Mouse (Mus musculus): ENCODE results near the gene Gm20388. TPM values are rescaled to one million over a fixed set of nuclear protein-coding genes. Genes with fewer than 3 reads are reported as not detected.
A peak's percentile ranks its signal among the peaks of the same experiment; 100 is the strongest.

Gene Gm20388
- total and polyA plus RNA-seq, 3 experiments = 0.02 to 0.05 TPM; not detected in 1

GRCm38 (mm10) chr8:120178124-120178514 lies 267.5 kb downstream of the Gm20388 start:
- no peak overlapping the region for H3K4me3 ChIP-seq (ENCODE audit: low read depth, low read length)
- no peak for DNase-seq (ENCODE audit: low spot score)
- TF ChIP-seq CTCF (IDR thresholded peaks at IDR 0.05; ENCODE audit: low read depth, low read length) (no peak), TAL1 (conservative IDR thresholded peaks at IDR 0.05; ENCODE audit: low read depth, low read length) (no peak)
- ATAC-seq (ENCODE audit: extremely low read depth, insufficient number of reproducible peaks, low FRiP score, poor library complexity, severe bottlenecking) = no peak
- H3K4me1 ChIP-seq (ENCODE audit: insufficient read depth, low read depth, low read length) = peaks cover 15% of the 10 kb centered on the region
- no peaks in the 10 kb centered on the region for H3K9me3 ChIP-seq (replicated peaks)
- peaks cover 28% of the 10 kb centered on the region for H3K27me3 ChIP-seq (ENCODE audit: insufficient read depth, low read length)
- H3K36me3 ChIP-seq (replicated peaks) = no peaks in the 10 kb centered on the region

GRCm38 (mm10) chr8:120179027-120179431 lies 268.4 kb downstream of the Gm20388 start:
- H3K9me3 ChIP-seq (replicated peaks) = no peaks in the 10 kb centered on the region
- peaks cover 15% of the 10 kb centered on the region for H3K4me1 ChIP-seq (ENCODE audit: insufficient read depth, low read depth, low read length)
- TF ChIP-seq GATA2 (IDR thresholded peaks at IDR 0.05; ENCODE audit: borderline replicate concordance, low read depth, low read length) (no peak), CTCF (IDR thresholded peaks at IDR 0.05; ENCODE audit: low read depth, low read length) (peak; percentile 85), GATA1 (IDR thresholded peaks at IDR 0.05; ENCODE audit: borderline replicate concordance, low read length) (no peak)
- peaks cover 28% of the 10 kb centered on the region for H3K27me3 ChIP-seq (ENCODE audit: insufficient read depth, low read length)
- ATAC-seq (ENCODE audit: extremely low read depth, insufficient number of reproducible peaks, low FRiP score, poor library complexity, severe bottlenecking) (peak; percentile 76), DNase-seq (ENCODE audit: low spot score) (peak; percentile 71)
- no peaks in the 10 kb centered on the region for H3K36me3 ChIP-seq (replicated peaks)
- H3K4me3 ChIP-seq (ENCODE audit: low read depth, low read length) = no peak overlapping the region

GRCm38 (mm10) chr8:120180445-120180970 lies 269.9 kb downstream of the Gm20388 start:
- Histone ChIP-seq H3K9me3 (replicated peaks) (no peaks in the 10 kb centered on the region), H3K4me3 (ENCODE audit: low read depth, low read length) (no peak overlapping the region), H3K27me3 (ENCODE audit: insufficient read depth, low read length) (peaks cover 28% of the 10 kb centered on the region), H3K36me3 (replicated peaks) (no peaks in the 10 kb centered on the region), H3K4me1 (ENCODE audit: insufficient read depth, low read depth, low read length) (peaks cover 13% of the 10 kb centered on the region)
- TF ChIP-seq CTCF (IDR thresholded peaks at IDR 0.05; ENCODE audit: low read depth, low read length) (no peak), GATA2 (IDR thresholded peaks at IDR 0.05; ENCODE audit: borderline replicate concordance, low read depth, low read length) (no peak), TAL1 (conservative IDR thresholded peaks at IDR 0.05; ENCODE audit: low read depth, low read length) (no peak), GATA1 (IDR thresholded peaks at IDR 0.05; ENCODE audit: borderline replicate concordance, low read length) (no peak), POLR2AphosphoS5 (IDR thresholded peaks at IDR 0.05; ENCODE audit: insufficient replicate concordance, low read depth, low read length) (no peak)
- no peak for ATAC-seq (ENCODE audit: extremely low read depth, insufficient number of reproducible peaks, low FRiP score, poor library complexity, severe bottlenecking)
- no peak for DNase-seq (ENCODE audit: low spot score)

GRCm38 (mm10) chr8:120181274-120181673 lies 270.6 kb downstream of the Gm20388 start:
- Histone ChIP-seq H3K4me1 (ENCODE audit: insufficient read depth, low read depth, low read length) (peaks cover 13% of the 10 kb centered on the region), H3K36me3 (replicated peaks) (no peaks in the 10 kb centered on the region), H3K4me3 (ENCODE audit: low read depth, low read length) (no peak overlapping the region), H3K27me3 (ENCODE audit: insufficient read depth, low read length) (peaks cover 26% of the 10 kb centered on the region), H3K9me3 (replicated peaks) (no peaks in the 10 kb centered on the region)
- ATAC-seq (ENCODE audit: extremely low read depth, insufficient number of reproducible peaks, low FRiP score, poor library complexity, severe bottlenecking) (no peak), DNase-seq (ENCODE audit: low spot score) (no peak)
- no peak for TF ChIP-seq CTCF (IDR thresholded peaks at IDR 0.05; ENCODE audit: low read depth, low read length)
- no peak for TF ChIP-seq TAL1 (conservative IDR thresholded peaks at IDR 0.05; ENCODE audit: low read depth, low read length)
- TF ChIP-seq POLR2AphosphoS5 (IDR thresholded peaks at IDR 0.05; ENCODE audit: insufficient replicate concordance, low read depth, low read length) = no peak
- no peak for TF ChIP-seq GATA2 (IDR thresholded peaks at IDR 0.05; ENCODE audit: borderline replicate concordance, low read depth, low read length)
- TF ChIP-seq GATA1 (IDR thresholded peaks at IDR 0.05; ENCODE audit: borderline replicate concordance, low read length) = no peak

GRCm38 (mm10) chr8:120181861-120182414 lies 271.3 kb downstream of the Gm20388 start:
- Histone ChIP-seq H3K4me1 (ENCODE audit: insufficient read depth, low read depth, low read length) (peaks cover 13% of the 10 kb centered on the region), H3K9me3 (replicated peaks) (no peaks in the 10 kb centered on the region), H3K36me3 (replicated peaks) (no peaks in the 10 kb centered on the region), H3K4me3 (ENCODE audit: low read depth, low read length) (no peak overlapping the region), H3K27me3 (ENCODE audit: insufficient read depth, low read length) (peaks cover 22% of the 10 kb centered on the region)
- DNase-seq (ENCODE audit: low spot score) (no peak), ATAC-seq (ENCODE audit: extremely low read depth, insufficient number of reproducible peaks, low FRiP score, poor library complexity, severe bottlenecking) (no peak)
- no peak for TF ChIP-seq CTCF (IDR thresholded peaks at IDR 0.05; ENCODE audit: low read depth, low read length)
- TF ChIP-seq TAL1 (conservative IDR thresholded peaks at IDR 0.05; ENCODE audit: low read depth, low read length) = no peak
- no peak for TF ChIP-seq GATA1 (IDR thresholded peaks at IDR 0.05; ENCODE audit: borderline replicate concordance, low read length)
- TF ChIP-seq GATA2 (IDR thresholded peaks at IDR 0.05; ENCODE audit: borderline replicate concordance, low read depth, low read length) = no peak
- no peak for TF ChIP-seq POLR2AphosphoS5 (IDR thresholded peaks at IDR 0.05; ENCODE audit: insufficient replicate concordance, low read depth, low read length)

- Histone ChIP-seq H3K4me3 (ENCODE audit: low read depth, low read length) (no peak overlapping the region), H3K4me1 (ENCODE audit: insufficient read depth, low read depth, low read length) (0 out of 2 replicates have a peak, but pooled peaks cover under 1% of the 10 kb centered on the region), H3K9me3 (replicated peaks) (no peaks in the 10 kb centered on the region), H3K27me3 (ENCODE audit: insufficient read depth, low read length) (peaks cover 9% of the 10 kb centered on the region), H3K36me3 (replicated peaks) (no peaks in the 10 kb centered on the region)
- TF ChIP-seq TAL1 (conservative IDR thresholded peaks at IDR 0.05; ENCODE audit: low read depth, low read length) (no peak), GATA1 (IDR thresholded peaks at IDR 0.05; ENCODE audit: borderline replicate concordance, low read length) (no peak), GATA2 (IDR thresholded peaks at IDR 0.05; ENCODE audit: borderline replicate concordance, low read depth, low read length) (no peak), CTCF (IDR thresholded peaks at IDR 0.05; ENCODE audit: low read depth, low read length) (no peak), POLR2AphosphoS5 (IDR thresholded peaks at IDR 0.05; ENCODE audit: insufficient replicate concordance, low read depth, low read length) (no peak)
- DNase-seq (ENCODE audit: low spot score) (no peak), ATAC-seq (ENCODE audit: extremely low read depth, insufficient number of reproducible peaks, low FRiP score, poor library complexity, severe bottlenecking) (no peak)
These were observed 273.7 kb downstream of the Gm20388 start for GRCm38 (mm10) chr8:120184366-120184765.

All from G1E (cell line).